Mouse (Mus musculus) frontal cortex, postnatal 36 days (tissue): ENCODE data around the gene Gm37240.

Experiments
- DNase-seq, 2 experiments: peaks; one replicate each; pipeline ENCODE4 v3.0.0; 2022; ENCODE audit warnings: low spot score in 2 of 2

Gene Gm37240

GRCm38 (mm10) chr3:85417663-85418062 is 469.7 kb downstream of the Gm37240 start:
- DNase-seq, result no peak

DNA sequence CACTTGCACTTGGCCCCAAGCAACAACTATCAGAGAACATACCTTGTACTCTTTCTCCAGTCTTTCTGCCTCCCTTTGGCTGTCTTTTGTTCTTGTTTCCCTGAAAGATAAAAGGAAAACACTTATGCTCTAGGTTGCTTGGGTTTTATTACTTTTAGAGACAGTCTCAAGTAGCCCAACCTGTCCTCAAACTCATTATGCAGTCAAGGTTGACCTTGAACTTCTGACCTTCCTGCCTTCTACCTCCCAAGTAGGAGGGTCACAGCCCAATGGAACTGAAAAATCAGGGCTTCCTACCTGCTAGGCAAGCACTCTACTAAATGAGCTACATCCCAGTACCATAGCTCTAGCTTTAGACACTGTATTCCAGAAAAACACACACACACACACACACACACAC is 488.5 kb downstream of the Gm37240 start:
- DNase-seq, result no peak

- DNase-seq, result no peak
Observed at GRCm38 (mm10) chr3:85398483-85398835, 488.9 kb downstream of the Gm37240 start.

DNA sequence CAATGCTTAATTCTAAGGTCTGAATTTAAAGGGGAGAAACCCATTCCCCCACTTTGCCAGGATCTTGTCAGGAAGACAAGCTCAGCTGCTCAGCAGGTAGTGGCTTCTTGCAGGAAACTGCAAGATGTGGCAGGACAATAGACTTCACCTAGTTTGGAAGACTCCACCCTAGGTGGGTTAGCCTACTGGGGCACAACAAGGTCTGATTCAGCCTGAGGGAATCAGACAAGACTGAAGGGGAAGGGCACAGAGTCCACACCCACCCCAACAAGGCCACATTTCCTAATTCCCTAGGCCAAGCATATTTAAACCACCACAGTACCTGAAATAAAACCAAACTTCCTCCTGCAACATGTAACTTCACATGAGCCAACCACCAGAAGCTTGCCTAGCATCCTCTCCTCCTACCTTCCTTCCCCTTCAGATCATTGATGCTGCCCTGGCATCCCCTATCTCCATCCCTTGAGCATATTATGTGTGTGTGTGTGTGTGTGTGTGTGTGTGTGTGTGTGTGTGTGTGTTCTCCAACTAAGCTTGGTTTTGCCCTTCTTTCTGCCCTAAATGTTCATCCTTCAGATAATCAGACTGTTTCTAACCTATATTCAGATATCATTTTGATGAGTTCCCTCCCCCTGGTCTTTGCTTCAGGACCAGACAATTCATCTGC is 489.4 kb downstream of the Gm37240 start:
- DNase-seq, result no peak

DNA sequence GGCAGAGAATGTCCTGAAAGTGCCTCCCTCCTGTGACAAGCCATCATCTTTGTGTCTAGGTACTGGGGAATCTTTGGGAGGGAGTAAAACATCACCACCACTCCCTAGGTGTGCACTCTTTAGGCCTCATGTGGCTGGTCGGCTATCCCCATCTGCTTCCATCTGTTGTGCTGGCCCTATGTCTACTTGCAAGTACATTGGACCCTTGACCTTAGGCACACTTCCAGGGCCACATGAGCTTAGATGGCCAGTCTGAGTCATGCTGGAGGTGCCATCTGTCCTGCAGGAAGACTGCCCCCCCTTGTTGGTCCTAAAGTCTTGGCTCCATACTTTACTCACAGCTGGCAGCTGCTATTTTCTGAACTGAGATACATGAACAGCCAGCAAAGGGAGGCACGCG is 493.9 kb downstream of the Gm37240 start:
- DNase-seq, result peak in 1 of 2 experiments; percentile 53

GRCm38 (mm10) chr3:85391756-85392155 is 495.6 kb downstream of the Gm37240 start:
- no peak for DNase-seq

DNA sequence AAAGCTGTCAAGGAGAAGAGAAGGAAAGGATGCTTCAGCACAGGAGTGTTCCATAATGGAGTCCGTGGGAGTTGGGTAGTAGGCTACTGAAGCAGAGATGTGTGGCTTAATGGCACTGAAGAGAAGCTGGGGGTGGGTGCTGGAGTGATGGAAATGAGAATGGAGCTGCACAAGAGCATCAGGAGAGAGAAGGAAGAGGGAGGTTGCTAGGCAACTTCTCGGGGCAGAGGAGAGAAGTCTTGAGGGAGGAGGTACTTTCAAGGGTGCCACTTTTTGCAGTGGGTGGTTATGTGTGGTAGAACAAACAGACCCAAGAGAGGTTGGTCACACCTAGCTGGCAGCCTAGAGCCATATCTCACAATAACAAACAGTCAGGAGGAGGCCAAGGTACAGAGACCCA is 496.2 kb downstream of the Gm37240 start:
- DNase-seq, result peak in 1 of 2 experiments; percentile 84

- no peak for DNase-seq
Observed at GRCm38 (mm10) chr3:85385371-85385770, 501.9 kb downstream of the Gm37240 start.

DNA sequence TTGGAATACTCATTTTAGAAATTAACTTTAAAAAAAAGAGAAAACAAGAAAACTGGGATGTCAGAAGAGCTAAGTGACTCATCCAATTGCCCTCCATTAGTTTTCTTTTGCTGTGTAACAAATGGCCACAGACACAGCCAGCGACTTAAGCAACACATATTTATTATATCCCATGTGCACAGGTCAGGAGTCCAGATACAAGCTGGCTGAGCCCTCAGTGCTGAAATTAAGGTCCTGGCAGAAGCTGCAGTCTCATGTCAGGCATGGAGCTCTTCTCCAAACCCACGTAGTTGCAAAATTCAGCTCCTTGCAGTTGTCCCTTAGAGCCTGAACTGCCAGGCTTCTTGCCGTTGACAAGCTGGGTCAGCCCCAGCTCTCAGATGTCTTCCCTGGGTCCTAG is 504.0 kb downstream of the Gm37240 start:
- no peak for DNase-seq

GRCm38 (mm10) chr3:85378703-85379395 is 508.5 kb downstream of the Gm37240 start:
- DNase-seq, result peak; percentile 51 to 70

- peak in 1 of 2 experiments; percentile 24 for DNase-seq
Observed at GRCm38 (mm10) chr3:85377946-85378702, 509.2 kb downstream of the Gm37240 start.

DNA sequence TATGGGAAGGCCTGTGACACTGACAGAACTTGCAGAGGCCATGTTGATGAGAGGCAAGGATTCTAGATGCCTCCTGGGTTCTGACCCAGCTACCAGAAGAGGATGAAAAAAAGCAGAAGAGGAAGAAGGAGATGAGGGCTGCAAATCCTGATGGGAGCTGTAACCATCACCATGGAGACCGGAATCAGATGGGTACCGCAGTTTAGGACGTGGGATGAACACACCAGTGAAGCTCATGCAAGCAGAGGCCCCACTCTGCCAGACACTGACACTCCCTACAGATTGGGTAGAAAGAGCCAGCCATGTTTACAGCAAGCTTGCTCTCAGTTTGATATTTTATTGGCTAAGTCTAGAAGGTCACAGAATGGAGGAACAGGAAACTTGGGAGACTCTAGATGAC is 509.8 kb downstream of the Gm37240 start:
- peak in 1 of 2 experiments; percentile 47 for DNase-seq

DNA sequence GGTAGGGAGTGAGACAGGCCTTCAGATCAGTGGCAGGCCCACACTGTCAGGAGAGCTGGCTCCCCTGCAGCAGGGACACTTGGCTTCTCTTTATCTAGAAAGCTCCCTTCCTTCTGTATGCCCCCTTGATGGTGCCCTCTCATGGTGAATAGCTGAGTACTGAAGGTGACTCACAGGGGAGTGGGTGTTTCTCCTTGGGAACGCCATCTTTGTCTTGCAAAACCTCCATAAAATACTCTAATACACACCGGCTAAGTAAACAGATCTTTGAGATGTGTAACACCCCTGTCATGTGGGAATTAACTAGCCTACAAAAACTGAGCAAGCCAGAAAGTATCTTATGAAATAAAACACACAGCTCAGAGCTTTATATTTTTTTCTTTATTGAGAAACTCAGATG is 510.8 kb downstream of the Gm37240 start:
- no peak for DNase-seq

- DNase-seq, result no peak
Observed at GRCm38 (mm10) chr3:85373039-85373438, 514.3 kb downstream of the Gm37240 start.

DNA sequence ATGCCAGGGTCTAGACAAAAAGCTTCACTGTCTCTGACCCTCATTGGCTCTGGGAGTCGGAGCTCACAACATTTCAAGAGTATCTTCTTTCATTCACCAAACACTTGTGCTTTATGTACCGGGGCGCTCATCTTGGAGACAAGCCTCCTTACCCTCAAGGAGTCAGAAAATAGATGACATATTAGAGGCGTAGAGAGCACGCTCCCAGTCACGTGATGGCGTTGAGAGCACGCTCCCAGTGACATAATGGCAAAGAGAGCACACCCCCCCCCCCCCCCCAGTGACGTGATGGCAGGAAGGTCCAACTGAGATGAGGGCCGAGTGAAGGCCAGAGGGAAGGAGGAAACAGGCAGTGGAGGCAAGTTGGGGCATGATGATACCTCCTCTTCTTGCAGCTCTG is 517.5 kb downstream of the Gm37240 start:
- DNase-seq, result no peak

DNA sequence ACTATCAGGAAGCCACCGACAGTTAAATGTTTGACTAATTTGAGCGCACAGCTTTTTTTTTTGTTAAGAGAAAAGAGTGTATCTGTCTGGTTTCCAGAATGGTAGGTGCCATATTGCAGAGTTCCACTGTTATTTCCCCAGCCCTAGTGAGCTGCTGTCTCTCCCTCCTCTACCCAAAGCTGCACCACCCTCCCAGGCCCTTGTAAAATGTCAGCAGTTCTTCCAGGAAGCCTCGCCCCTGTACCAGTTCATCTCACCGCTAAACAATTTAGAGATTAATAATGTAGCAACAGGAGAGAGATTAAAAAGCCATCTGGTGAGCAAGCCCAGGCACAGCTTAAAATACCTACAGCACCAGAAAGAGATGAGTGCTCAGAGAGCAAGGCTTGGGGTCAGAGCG is 518.2 kb downstream of the Gm37240 start:
- DNase-seq, result peak in 1 of 2 experiments; percentile 50

DNA sequence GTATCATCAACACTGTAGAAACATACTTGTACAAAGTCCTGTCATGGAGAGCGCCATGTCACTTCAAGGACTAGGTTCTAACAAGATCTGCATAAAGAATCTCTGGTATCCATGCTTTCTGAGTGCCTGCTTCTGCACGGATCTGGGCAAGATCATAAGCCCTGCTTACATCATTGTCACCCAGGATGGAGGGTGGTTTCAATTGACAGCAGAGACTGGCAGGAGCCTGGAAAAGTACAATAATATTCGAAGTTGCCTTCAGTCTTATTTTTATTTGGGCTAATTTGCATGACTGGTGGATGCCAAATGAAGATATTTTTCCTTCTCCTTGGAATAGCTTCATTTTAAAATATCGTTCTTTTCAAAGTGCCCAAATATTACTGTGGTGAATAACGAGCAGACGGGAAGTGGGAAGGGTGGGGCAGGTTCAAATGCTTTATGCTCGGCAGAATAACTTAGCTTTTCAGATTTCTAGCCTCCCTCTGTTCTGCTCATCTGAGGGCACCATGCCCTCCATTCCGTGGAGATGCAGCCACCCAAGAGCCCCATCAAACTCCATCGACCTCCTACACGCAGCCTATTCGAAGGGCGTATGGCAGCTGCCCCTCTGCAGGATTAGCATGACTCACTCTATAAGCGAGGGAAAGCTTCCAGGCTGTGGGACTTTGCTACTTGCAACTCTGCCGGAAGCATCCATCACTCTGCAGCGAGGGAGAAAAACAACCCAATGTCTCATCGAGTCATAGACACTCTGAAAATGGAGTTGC is 518.8 kb downstream of the Gm37240 start:
- peak; percentile 80 to 84 for DNase-seq

DNA sequence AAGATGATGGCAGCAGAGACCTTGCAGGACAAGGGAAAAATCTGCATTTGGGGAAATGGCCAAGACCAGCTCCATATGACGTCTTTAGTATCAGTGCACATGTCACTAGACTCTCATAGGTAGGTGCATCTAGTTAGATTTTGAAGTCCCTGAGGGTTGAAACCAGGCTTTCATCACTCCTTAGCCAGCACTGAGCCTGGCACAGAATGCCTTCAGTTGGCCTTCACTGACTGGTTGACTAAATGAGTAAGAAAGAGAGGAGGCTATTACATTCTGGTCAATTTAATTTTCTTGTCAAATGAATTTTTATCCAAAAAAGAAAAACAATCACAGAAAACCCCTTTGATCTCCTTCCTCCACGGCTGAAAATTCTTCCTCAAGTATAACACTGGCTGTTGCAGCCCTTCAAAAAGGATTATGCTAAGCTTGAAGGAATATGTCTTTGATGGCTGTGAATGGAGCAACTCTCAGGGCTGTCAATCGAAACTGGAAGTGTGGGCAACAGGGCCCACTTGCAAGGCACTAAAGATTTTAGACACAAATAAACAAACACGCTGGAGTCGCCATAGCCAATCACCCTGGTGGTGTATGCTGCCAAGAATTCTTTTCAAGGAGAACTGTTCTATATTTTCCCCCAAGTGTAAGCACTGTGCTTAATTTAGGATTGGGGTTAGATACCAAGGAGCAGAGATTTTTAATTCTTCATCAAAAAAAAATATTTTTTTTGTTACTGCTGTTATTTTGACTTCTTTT is 522.6 kb downstream of the Gm37240 start:
- DNase-seq, result peak in 1 of 2 experiments; percentile 14

GRCm38 (mm10) chr3:85362883-85363282 is 524.4 kb downstream of the Gm37240 start:
- no peak for DNase-seq

- DNase-seq, result no peak
Observed at GRCm38 (mm10) chr3:85356373-85356772, 530.9 kb downstream of the Gm37240 start.

- no peak for DNase-seq
Observed at GRCm38 (mm10) chr3:85348021-85348420, 539.3 kb downstream of the Gm37240 start.
